Mouse (Mus musculus) intestine, postnatal 0 days (tissue): ENCODE data around the gene Ifitm5. TPM values are rescaled to one million over a fixed set of nuclear protein-coding genes. Genes with fewer than 3 reads are reported as not detected.
A peak's percentile ranks its signal among the peaks of the same experiment; 100 is the strongest.

Source experiments
- ATAC-seq: fragments of 200-750 bp; cut with Nextera tagmentation; 2 replicates; pipeline ENCODE4 v1.8.0; 2017; ENCODE audit warnings: mild to moderate bottlenecking, moderate TSS enrichment, moderate library complexity
- H3K27ac ChIP-seq: fragments of 300-500 bp; sonication (generic); 2 replicates; pipeline ENCODE4 v1.5.1; 2014; ENCODE audit warnings: mild to moderate bottlenecking, low read depth, low read length, moderate library complexity
- H3K27me3 ChIP-seq: fragments of 300-500 bp; sonication (generic); replicated peaks from 2 replicates; pipeline ENCODE4 v1.6.1; 2014; ENCODE audit warnings: low read length, mixed read lengths; ENCODE audit not compliant: control insufficient read depth, insufficient read depth
- H3K36me3 ChIP-seq: fragments of 300-500 bp; sonication (generic); 2 replicates; pipeline ENCODE4 v1.6.1; 2014; ENCODE audit warnings: mild to moderate bottlenecking, moderate library complexity; ENCODE audit not compliant: control insufficient read depth, insufficient read depth
- H3K4me1 ChIP-seq: fragments of 300-500 bp; sonication (generic); replicated peaks from 2 replicates; pipeline ENCODE4 v1.6.1; 2014; ENCODE audit warnings: antibody characterized with exemption, low read length, mixed read lengths; ENCODE audit not compliant: control insufficient read depth, insufficient read depth
- H3K4me2 ChIP-seq: fragments of 300-500 bp; sonication (generic); replicated peaks from 2 replicates; pipeline ENCODE4 v1.6.1; 2014; ENCODE audit warnings: low read depth, mild to moderate bottlenecking, moderate library complexity
- H3K4me3 ChIP-seq: fragments of 300-500 bp; sonication (generic); 2 replicates; pipeline ENCODE4 v1.5.1; 2014; ENCODE audit warnings: low read depth, low read length
- H3K9ac ChIP-seq: fragments of 300-500 bp; sonication (generic); 2 replicates; pipeline ENCODE4 v1.6.1; 2014; ENCODE audit warnings: mild to moderate bottlenecking, low read depth, low read length
- H3K9me3 ChIP-seq: fragments of 300-500 bp; sonication (generic); 2 replicates; pipeline ENCODE4 v1.6.1; 2016; ENCODE audit warnings: mixed run types; ENCODE audit not compliant: control insufficient read depth
- CTCF ChIP-seq: sonication (generic); IDR thresholded peaks from 2 replicates; pipeline ENCODE4 v1.5.1; 2016; ENCODE audit warnings: low read depth, mild to moderate bottlenecking, control low read depth, antibody characterized with exemption, moderate library complexity
- WGBS: fragments of 180-500 bp; shearing (Covaris S2); extraction: QIAGEN DNeasy Blood & Tissue Kit; methylation state at CpG from one replicate; pipeline ENCODE4 v1.1.7; 2014; 5-methylcytosine and 5-hydroxymethylcytosine counted together
- polyA plus RNA-seq: library from polyadenylated mRNA; unstranded; fragments of >200 nt; fragmentation: Nextera tagmentation; extraction: Ambion mirVana; gene quantifications from 2 replicates; pipeline ENCODE4 v1.2.1, GENCODE M21; 2015

The Ifitm5 gene
- polyA plus RNA-seq, 1 experiment from 2014 or later, result 0.34 TPM

DNA sequence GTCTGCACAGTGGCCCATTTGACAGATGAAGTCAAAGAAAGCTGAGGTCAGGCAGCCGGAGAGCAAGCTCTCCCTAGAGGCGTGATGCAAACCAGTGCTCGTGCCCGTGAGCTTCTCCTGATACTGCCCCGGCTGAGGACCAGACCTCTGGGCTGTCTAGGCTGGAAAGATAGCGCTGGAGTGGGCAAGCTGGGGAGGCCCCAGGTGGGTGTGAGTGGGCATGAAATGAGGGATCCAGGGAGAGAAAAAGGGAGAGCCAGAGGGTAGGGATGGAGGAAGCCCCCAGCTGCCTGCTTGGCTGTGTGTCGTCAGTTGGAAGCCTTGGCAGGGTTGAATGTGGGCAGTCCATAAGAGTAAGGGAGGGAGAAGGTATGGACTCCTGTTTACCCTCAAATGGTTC lies 5.9 kb downstream of the Ifitm5 start:
- Histone ChIP-seq H3K36me3 (peaks cover 46% of the 10 kb centered on the region), H3K4me2 (no peak overlapping the region), H3K9me3 (no peaks in the 10 kb centered on the region), H3K9ac (no peak overlapping the region), H3K27me3 (no peaks in the 10 kb centered on the region), H3K4me3 (no peak overlapping the region), H3K27ac (no peak overlapping the region), H3K4me1 (peaks cover 6% of the 10 kb centered on the region)
- no peak for TF ChIP-seq CTCF
- WGBS, result 91% methylated on average over 7 of the region's 7 CpGs
- ATAC-seq, result no peak

DNA sequence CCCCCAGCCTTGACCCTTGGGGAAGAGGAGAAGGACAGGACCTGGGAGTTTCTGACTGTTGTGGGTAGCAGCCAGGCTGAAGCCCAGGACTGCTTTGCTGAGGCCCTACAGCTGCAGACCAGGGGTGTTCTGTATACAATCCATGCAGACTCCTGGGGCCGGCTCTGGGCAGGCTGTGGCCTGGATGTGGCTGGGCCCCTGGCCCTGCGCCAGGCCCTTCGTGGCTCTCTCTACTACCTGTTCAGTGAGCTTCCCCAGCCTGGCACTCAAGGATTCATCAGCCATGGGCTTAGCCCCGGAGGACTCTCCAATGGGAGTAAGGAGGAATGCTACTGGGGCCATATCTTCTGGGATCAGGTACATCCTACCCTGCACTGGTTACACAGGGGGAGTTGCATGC lies 6.7 kb downstream of the Ifitm5 start:
- Histone ChIP-seq H3K4me2 (no peak overlapping the region), H3K4me3 (no peak overlapping the region), H3K36me3 (peaks cover 37% of the 10 kb centered on the region), H3K9ac (no peak overlapping the region), H3K27me3 (no peaks in the 10 kb centered on the region), H3K9me3 (no peaks in the 10 kb centered on the region), H3K27ac (no peak overlapping the region), H3K4me1 (peaks cover 6% of the 10 kb centered on the region)
- TF ChIP-seq CTCF, result no peak
- no peak for ATAC-seq
- 58% methylated on average over 4 of the region's 4 CpGs for WGBS

GRCm38 (mm10) chr7:140942811-140943210 lies 7.3 kb downstream of the Ifitm5 start:
- Histone ChIP-seq H3K9ac (no peak overlapping the region), H3K4me2 (0 out of 2 replicates have a peak overlapping the region, but pooled peaks have one; percentile 10), H3K36me3 (peaks cover 32% of the 10 kb centered on the region), H3K4me3 (no peak overlapping the region), H3K27ac (peak overlapping the region; percentile 78), H3K27me3 (no peaks in the 10 kb centered on the region), H3K4me1 (peaks cover 6% of the 10 kb centered on the region), H3K9me3 (no peaks in the 10 kb centered on the region)
- no peak for ATAC-seq
- 84% methylated on average over 10 of the region's 10 CpGs for WGBS
- no peak for TF ChIP-seq CTCF

DNA sequence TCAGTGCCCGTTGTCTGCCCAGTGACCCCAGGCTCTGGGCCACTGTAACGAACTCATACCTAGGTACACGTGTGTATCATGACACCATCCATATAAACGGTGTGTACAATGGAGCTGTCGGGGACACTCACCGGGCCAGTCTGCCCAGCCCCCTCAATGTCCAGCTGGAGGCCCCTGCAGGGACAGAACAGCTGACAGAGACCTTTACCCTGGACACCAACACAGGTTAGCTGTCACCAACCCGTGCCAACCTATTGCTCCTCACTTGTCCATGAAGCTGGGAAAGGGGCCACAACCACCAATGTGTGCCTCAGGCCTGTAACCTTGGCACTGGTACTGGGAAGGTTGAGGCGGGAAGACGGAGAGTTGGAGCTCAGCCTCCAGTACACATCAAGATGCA lies 7.8 kb downstream of the Ifitm5 start:
- H3K4me3 ChIP-seq, result peak overlapping the region; percentile 47
- no peaks in the 10 kb centered on the region for H3K9me3 ChIP-seq
- no peaks in the 10 kb centered on the region for H3K27me3 ChIP-seq
- H3K9ac ChIP-seq, result peak overlapping the region; percentile 52
- peaks cover 6% of the 10 kb centered on the region for H3K4me1 ChIP-seq
- H3K27ac ChIP-seq, result peak overlapping the region; percentile 78
- H3K36me3 ChIP-seq, result peaks cover 28% of the 10 kb centered on the region
- TF ChIP-seq CTCF, result no peak
- WGBS, result 28% methylated on average over 9 of the region's 9 CpGs
- H3K4me2 ChIP-seq, result peak overlapping the region; percentile 72
- no peak for ATAC-seq

DNA sequence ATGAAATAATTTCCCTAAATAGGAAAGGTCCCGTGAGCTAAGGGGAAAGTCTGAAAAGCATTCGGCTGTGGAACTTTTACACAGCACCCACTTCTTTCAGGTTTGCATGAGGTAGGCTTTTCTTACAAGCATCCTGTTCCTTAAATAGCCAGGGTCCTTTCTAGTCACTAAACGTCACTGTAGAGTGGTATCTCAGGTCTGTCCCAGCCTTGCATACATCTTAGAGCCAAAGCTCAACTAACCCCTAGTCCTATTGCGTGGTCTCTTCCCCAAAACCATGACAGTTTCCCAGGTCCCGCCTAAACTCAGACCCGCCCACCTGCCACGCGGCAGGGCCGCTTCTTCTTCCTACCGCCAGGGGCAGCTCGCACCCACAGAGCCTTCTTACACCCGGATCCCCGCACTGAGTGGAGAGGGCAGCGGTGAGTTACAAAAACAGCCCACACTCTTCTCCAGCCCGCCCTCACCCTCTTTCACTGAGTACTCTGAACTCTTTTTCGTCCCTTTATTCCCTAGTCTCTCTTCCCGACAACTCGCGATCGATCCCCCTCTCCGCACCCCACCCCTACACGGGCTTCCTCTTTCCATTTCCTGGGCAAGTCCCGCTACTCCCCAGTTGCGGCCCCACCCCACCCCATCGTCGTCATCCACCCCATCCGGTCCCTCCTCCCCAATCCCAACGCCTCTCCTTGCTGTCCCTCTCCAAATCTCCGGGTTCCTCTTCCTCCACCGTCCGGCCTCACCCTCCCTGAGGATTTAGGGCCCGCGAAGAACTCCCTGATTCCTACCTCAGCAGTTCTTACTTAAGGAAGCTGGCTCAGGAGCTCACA lies 8.7 kb downstream of the Ifitm5 start, which contains the start of gene Pgghg:
Pgghg (plus strand) TSS at position 170 of the 830 bp plus-strand sequence.
- Histone ChIP-seq H3K4me2 (peak within 1 kb of the TSS; percentile 72), H3K27ac (peak within 1 kb of the TSS; percentile 78), H3K9me3 (no peaks in the 10 kb centered on the region), H3K4me3 (peak within 1 kb of the TSS; percentile 47), H3K27me3 (no peaks in the 10 kb centered on the region), H3K36me3 (peaks cover 19% of the 10 kb centered on the region), H3K9ac (peak within 1 kb of the TSS; percentile 52), H3K4me1 (peaks cover 6% of the 10 kb centered on the region)
- WGBS, result 2% methylated on average over 33 of the region's 33 CpGs
- ATAC-seq, result peak; percentile 79
- peak; percentile 96 for TF ChIP-seq CTCF

DNA sequence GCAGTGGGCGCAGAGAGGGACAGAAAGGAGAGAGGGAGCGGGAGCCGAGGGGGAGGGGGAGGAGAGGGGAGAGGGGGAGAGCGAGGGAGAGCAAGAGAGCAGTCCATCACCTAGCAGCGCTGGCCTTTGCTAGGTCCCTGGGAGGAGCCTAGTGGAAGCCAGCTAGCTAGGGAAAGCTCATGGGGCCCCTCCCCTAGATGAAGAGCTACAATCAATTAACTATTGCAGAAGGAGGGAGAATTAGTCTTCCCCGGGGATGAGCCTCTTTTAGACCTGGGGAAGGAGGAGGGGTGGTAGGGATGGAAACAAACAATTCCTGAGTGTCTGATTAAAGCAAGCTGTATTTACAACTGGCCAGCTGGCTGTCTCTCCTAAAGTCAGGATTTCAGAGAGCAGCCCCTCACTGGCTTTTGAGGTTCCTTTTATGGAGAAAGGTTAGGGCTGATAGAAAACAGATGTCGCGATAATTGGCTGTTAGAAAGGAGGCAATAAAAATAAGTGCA lies 10.4 kb downstream of the Ifitm5 start:
- 15% methylated on average over 7 of the region's 8 CpGs for WGBS
- Histone ChIP-seq H3K4me3 (no peak overlapping the region), H3K9ac (no peak overlapping the region), H3K27me3 (no peaks in the 10 kb centered on the region), H3K9me3 (no peaks in the 10 kb centered on the region), H3K4me1 (peaks cover 11% of the 10 kb centered on the region), H3K4me2 (peak overlapping the region; percentile 27; the same call in 1 of the 2 replicates), H3K27ac (peak overlapping the region; percentile 35; the same call in 1 of the 2 replicates), H3K36me3 (0 out of 2 replicates have a peak, but pooled peaks cover 2% of the 10 kb centered on the region)
- ATAC-seq, result peak; percentile 18; the same call in 1 of the 2 replicates
- no peak for TF ChIP-seq CTCF
